Mouse (Mus musculus): ENCODE measurements at regions not wholly inside any gene's neighbourhood (a gene's known extent, or its start where the extent isn't known, plus 50 kb on each side); places are given as distances from the start of the nearest gene placed in this dataset.

DNA sequence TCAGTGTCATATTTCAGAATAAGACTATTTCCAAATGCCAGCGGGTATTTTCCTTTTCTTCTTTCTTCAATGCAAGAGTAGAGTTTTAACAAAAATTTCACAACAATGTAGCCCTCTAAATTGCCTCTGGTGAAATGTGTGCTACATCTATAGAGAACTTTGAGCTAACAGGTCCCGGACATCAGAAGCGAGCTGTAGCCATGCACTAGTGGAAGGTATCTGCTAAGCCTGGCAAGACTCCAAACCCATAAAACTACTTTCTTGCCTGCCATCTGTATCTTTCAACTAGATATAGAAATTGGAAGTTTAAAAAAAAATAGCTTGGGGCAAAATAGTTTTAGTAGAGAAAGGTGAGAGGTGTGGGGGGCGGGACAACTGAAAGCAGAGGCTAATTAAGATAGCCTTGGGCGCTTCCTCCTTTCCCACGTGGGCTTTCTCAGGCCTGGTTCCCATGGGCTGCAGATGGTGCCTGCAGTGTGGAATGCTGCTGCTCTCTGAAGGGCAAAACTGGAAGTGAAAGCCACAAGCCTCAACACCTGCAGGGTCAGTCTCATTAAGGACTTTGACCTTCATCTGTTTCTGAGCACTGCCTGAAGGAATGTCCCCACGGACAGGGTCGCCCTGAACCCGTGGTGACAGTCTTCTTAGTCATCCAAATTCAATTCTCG lies 160.9 kb downstream of the S1pr1 start:
- no peak for TF ChIP-seq POLR2A (IDR thresholded peaks at IDR 0.05; ENCODE audit: borderline replicate concordance, insufficient read depth, low read length)
- no peak for TF ChIP-seq CTCF (IDR thresholded peaks at IDR 0.05; ENCODE audit: borderline replicate concordance, insufficient read depth, low read depth, low read length)

Measured in cerebellum, adult 2 months (tissue).